Mouse (Mus musculus) telencephalon, adult 2 months (tissue): ENCODE data around the gene Trp53i11.

Experiments
- DNase-seq: peaks from one replicate; pipeline ENCODE4 v3.0.0-alpha.2; 2011; ENCODE audit warnings: low read depth, low spot score

The Trp53i11 gene

GRCm38 (mm10) chr2:93199531-93199974 lies 12.2 kb downstream of the Trp53i11 start:
- DNase-seq, result no peak

GRCm38 (mm10) chr2:93200681-93201340 lies 13.5 kb downstream of the Trp53i11 start:
- no peak for DNase-seq

- DNase-seq, result no peak
Observed at GRCm38 (mm10) chr2:93201997-93202396, 14.6 kb downstream of the Trp53i11 start.

- DNase-seq, result no peak
Observed at GRCm38 (mm10) chr2:93202782-93203181, 15.4 kb downstream of the Trp53i11 start.

- no peak for DNase-seq
Observed at GRCm38 (mm10) chr2:93203682-93204081, 16.3 kb downstream of the Trp53i11 start.

GRCm38 (mm10) chr2:93204571-93204970 lies 17.2 kb downstream of the Trp53i11 start:
- DNase-seq, result no peak

- no peak for DNase-seq
Observed at GRCm38 (mm10) chr2:93206126-93206525, 18.8 kb downstream of the Trp53i11 start.

- DNase-seq, result no peak
Observed at GRCm38 (mm10) chr2:93212386-93212785, 25.0 kb downstream of the Trp53i11 start.

- DNase-seq, result no peak
Observed at GRCm38 (mm10) chr2:93212865-93213264, 25.5 kb downstream of the Trp53i11 start.

GRCm38 (mm10) chr2:93214192-93214591 lies 26.8 kb downstream of the Trp53i11 start:
- DNase-seq, result no peak

- no peak for DNase-seq
Observed at GRCm38 (mm10) chr2:93215790-93216189, 28.4 kb downstream of the Trp53i11 start.

- DNase-seq, result peak; percentile 53
Observed at GRCm38 (mm10) chr2:93217015-93217414, 29.7 kb downstream of the Trp53i11 start.

GRCm38 (mm10) chr2:93218353-93218990 lies 31.1 kb downstream of the Trp53i11 start:
- no peak for DNase-seq

GRCm38 (mm10) chr2:93219576-93219975 lies 32.2 kb downstream of the Trp53i11 start:
- no peak for DNase-seq

GRCm38 (mm10) chr2:93220447-93220846 lies 33.1 kb downstream of the Trp53i11 start:
- no peak for DNase-seq

GRCm38 (mm10) chr2:93223463-93223862 lies 36.1 kb downstream of the Trp53i11 start:
- DNase-seq, result no peak

GRCm38 (mm10) chr2:93226606-93227595 lies 39.6 kb downstream of the Trp53i11 start:
- DNase-seq, result peak; percentile 10

GRCm38 (mm10) chr2:93227713-93228479 lies 40.5 kb downstream of the Trp53i11 start:
- no peak for DNase-seq

- DNase-seq, result no peak
Observed at GRCm38 (mm10) chr2:93228480-93228824, 41.1 kb downstream of the Trp53i11 start.

GRCm38 (mm10) chr2:93232141-93232540 lies 44.8 kb downstream of the Trp53i11 start:
- DNase-seq, result no peak

- DNase-seq, result no peak
Observed at GRCm38 (mm10) chr2:93237055-93237454, 49.7 kb downstream of the Trp53i11 start.
